Mouse (Mus musculus) adrenal gland, postnatal 10 days (tissue): ENCODE measurements around the gene Aldh16a1. TPM values are rescaled to one million over a fixed set of nuclear protein-coding genes. Genes with fewer than 3 reads are reported as not detected.
"Not testable (repeated sequence)": the region's sequence is repeated elsewhere in the genome, so short reads cannot be mapped to it uniquely, and the experiment has no call there.

Experiments
- DNase-seq: peaks from one replicate; pipeline ENCODE4 v3.0.0; 2021; ENCODE audit warnings: mixed read lengths
- total RNA-seq, 2 experiments: library from RNA; stranded (reverse); gene quantifications; 2 replicates each; pipeline ENCODE4 v1.2.3; 2021

Aldh16a1 gene
- total RNA-seq, 2 experiments from 2014 or later = 50.6 to 68.2 TPM

DNA sequence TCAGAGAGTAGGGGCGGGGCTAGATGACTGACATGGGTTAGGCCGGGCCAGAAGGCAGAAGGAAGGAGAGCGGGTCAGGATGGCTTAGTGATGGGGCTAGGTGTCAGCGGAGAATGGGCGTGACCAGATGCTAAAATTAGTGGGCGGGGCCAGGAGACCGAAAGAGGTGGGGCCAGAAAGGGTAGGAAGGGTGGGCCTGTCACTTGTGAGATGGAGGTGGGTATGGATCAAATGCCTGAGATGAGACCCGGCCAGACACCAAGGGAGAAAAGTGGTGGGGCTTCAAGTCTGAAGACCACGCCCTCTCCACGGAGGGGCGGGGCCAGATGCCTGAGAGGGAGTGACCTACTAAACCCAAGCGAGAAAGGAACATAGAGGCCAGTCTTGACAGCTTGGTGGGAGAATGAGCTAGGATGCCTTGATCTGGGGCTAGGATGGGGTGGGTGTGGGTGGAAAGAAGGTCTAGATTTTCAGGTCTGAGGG lies 19.8 kb downstream of the Aldh16a1 start:
- DNase-seq = no peak

GRCm38 (mm10) chr7:45133446-45134159 lies 20.8 kb downstream of the Aldh16a1 start:
- no peak for DNase-seq

- DNase-seq = no peak
These were observed 22.5 kb downstream of the Aldh16a1 start for GRCm38 (mm10) chr7:45131850-45132249.

- no peak for DNase-seq
These were observed 24.4 kb downstream of the Aldh16a1 start for GRCm38 (mm10) chr7:45129776-45130512.

DNA sequence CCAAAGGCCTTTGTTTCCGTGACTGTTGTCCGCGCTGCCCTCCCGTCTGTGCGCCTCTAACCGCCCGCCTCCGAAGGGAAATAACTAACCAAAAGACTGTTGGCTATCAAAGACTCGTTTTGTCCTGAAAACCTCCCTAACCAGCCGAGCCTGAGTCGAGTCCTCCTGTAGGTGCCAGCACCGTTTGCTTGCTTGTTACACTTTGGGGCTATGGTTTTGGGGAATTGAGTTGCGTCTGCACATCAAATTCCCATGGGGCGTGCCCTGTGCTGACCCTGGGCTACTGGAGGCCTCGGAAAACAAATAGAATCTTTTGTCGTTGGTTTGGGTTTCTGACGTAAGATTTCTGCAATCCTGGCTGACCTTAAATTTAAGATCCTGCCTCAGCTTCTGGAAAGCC lies 25.1 kb downstream of the Aldh16a1 start:
- peak; percentile 74 for DNase-seq

DNA sequence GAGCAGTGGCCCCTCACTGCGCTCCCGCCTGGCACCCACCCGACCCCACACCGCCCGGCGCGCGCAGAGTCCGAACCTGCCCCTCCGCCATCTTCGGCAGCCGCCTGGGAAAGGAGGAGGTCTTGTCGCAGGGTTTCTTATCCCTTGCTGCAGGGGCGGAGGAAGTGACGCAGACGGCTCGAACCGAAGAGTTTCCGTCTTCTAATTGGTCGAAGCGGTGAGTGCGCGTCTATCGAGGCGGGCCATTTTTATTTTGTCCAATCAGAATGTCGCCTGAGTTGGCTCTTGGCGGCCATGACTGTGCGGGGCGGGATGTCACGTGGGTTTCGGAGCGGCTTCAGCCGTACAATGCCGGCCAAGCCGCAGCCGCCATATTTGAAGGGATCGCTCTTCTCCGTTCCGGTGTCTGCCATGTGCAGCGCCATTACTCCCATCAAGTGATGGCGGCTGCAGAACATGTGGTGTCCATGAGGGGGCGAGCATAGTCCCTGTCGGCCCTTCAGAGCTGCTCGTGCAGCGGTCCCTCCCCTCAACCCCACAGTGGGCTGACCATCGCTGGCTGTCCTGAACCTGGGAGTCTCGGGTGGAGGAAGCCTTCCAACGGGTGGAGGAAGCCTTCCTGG lies 25.6 kb downstream of the Aldh16a1 start, which contains the start of gene Rpl13a:
Rpl13a (minus strand) TSS at position 138 of the 623 bp plus-strand sequence.
- peak; percentile 97 for DNase-seq

DNA sequence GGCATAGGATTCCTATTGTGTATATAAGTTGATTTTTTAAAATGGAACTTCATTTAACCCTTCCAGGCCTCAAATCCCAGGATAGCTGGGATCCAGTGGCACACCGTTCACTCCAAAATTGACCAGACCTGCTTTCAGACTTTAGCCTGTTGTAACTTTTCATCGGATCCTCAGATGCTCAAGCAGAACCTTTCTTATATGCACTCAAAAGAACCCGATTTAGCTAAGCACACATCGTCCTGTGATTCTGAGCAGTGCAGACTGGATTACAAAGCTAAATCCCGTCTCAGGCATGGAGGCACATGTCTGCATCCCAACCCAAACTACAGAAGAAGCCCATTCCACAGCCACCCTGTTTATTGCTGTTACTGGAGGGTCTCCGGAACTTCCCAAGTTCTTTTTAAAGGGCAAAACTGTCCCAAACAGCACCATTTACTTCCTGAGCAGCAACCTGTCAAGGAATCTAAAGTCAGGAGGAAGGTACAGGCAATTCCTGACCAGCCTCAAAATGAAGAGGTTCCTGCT lies 26.6 kb downstream of the Aldh16a1 start:
- DNase-seq = no peak

DNA sequence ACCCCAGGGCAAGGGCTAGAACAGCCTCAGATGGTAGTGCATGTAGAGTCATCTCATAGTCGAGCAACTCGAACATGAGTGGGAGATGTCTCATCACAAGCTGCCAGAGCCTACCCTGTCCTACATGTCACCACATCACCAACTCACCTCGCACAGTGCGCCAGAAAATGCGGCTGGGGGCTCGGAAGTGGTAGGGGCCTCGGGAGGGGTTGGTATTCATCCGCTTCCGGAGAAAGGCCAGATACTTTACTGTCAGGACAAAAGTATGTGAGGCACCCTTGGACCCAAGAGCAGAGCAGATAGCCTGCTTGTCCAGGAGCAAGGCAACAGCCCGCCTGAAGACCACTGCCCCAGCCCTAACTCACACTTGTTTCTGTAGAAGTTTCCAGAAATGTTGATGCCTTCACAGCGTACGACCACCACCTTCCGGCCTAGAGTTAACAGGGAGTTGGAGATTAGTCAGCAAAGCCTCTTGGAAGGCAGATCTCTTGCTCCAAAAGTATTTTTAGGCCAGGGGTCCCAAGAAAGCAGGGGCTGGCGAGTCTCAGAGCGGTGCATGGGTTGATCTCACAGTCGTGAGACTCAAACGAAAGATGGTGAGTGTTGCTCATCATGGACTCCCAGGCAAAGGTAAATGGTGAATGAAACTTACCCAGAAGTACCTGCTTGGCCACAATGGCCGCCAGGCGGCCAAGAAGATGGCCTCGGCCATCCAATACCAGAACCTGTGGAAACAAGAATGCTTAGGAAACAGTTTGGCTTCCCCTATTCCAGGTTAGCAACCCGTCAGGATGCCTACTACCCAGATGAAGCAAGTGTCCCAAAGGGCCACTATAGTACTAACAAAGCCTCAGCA lies 27.3 kb downstream of the Aldh16a1 start:
- DNase-seq = no peak

DNA sequence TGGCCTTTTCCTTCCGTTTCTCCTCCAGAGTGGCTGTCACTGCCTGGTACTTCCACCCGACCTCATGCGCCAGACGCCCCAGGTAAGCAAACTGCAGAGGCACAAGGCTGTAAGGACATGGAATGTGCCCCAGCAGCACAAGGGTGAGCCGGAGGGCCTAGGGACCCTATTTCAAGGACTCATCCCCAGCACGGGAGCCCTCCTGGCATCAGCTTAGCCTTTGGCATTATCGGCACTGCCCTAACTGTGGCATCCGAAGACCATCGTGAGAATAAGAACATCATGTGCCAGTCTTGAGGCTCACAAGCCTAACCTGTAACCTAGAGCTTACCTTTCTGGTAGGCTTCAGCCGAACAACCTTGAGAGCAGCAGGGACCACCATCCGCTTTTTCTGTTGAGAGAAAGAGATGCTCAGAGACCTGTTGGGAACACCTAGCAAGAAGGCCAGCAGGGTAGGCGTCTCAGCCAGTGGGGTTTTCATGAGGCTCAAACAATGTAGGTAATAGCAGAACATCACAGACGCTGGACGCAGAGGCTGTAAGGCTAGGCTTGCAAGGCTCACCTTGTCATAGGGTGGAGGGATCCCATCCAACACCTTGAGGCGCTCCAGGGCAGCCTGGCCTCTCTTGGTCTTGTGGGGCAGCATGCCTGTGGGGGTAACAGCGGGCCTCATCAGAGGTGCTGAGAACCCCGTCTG lies 28.1 kb downstream of the Aldh16a1 start:
- DNase-seq = no peak

GRCm38 (mm10) chr7:45125649-45126048 lies 28.7 kb downstream of the Aldh16a1 start:
- DNase-seq = not testable (repeated sequence)

GRCm38 (mm10) chr7:45125144-45125600 lies 29.2 kb downstream of the Aldh16a1 start:
- DNase-seq = no peak

GRCm38 (mm10) chr7:45124224-45125143 lies 29.9 kb downstream of the Aldh16a1 start, which contains the start of gene Rps11:
Rps11 (minus strand) TSS chr7:45124439.
- peak; percentile 99 for DNase-seq

DNA sequence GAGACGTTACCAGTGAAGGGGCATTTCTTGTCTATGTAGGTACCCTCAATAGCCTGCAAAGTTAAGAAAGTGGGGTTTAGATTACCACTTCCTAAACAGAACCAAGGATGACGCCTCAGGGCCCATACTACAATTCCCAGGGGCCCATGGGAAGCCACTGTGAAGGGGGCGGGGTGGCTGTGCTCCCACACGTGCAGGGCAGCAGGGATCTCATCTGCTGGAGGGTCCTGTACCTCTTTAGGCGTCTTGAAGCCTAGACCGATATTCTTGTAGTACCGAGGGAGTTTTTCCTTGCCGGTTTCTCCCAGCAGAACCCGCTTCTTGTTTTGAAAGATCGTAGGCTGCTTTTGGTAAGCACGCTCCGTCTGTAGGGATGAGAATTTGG lies 31.2 kb downstream of the Aldh16a1 start:
- peak; percentile 61 for DNase-seq

DNA sequence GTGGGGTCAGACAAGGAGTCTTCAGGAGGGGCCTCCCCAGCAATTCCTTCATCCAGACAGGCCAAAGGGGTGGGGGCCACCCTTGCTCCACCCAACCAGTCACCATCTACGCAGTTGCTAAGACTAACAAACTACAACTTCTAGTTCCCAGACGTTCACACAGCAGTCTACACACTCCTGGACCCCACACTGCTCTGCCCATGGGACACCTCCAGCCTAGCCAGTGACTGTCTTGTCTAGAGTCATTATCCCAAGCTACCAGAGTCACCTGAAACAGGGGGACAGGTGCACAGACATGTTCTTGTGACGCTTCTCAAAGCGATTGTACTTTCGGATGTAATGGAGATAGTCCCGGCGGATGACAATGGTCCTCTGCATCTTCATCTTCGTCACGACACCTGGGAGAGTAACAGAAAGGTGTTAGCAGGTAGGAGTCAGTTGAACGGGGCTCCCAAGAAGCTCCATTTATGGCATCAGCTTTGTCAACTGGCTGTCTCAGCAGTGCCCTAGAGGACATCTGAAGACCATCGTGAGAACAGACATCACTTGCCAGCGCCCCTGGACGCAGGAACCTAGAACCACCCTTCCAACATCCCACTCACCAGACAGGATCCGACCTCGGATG lies 31.7 kb downstream of the Aldh16a1 start:
- no peak for DNase-seq

- DNase-seq = no peak
These were observed 32.4 kb downstream of the Aldh16a1 start for GRCm38 (mm10) chr7:45121966-45122365.

- DNase-seq = peak; percentile 68
These were observed 33.0 kb downstream of the Aldh16a1 start for GRCm38 (mm10) chr7:45121404-45121803.

- no peak for DNase-seq
These were observed 34.3 kb downstream of the Aldh16a1 start for GRCm38 (mm10) chr7:45119780-45120709.

DNA sequence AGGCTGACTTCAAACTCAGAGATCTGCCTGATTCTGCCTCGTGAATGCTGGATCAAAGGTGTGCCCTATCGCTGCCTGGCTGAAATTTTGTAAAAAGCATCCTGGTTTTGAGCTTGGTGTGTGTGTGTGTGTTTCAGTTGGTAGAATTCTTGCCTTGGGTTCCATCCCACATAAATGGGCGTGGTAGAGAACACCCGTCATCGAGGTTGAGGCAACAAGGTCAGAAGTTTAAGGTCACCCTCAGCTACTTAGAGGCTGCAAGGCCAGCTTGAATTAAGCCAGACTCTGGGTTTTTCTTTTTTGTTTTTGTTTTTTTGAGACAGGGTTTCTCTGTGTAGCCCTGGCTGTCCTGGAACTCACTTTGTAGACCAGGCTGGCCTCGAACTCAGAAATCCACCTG lies 36.0 kb downstream of the Aldh16a1 start:
- no peak for DNase-seq
